Mouse (Mus musculus) adrenal gland, adult 18-20 months (tissue): ENCODE measurements around the gene Mdfi. TPM values are rescaled to one million over a fixed set of nuclear protein-coding genes. Genes with fewer than 3 reads are reported as not detected.

Source experiments
- DNase-seq, 2 experiments: peaks; one replicate each; pipeline ENCODE4 v3.0.0; 2021 to 2022; ENCODE audit warnings: low spot score in 2 of 2
- total RNA-seq, 2 experiments: library from RNA; stranded (reverse); gene quantifications; 1 replicate in 1 of 2; 2 replicates in 1 of 2; pipeline ENCODE4 v1.2.3; 2021

Gene Mdfi
- total RNA-seq, 2 experiments from 2014 or later, result 0.42 to 1.2 TPM

DNA sequence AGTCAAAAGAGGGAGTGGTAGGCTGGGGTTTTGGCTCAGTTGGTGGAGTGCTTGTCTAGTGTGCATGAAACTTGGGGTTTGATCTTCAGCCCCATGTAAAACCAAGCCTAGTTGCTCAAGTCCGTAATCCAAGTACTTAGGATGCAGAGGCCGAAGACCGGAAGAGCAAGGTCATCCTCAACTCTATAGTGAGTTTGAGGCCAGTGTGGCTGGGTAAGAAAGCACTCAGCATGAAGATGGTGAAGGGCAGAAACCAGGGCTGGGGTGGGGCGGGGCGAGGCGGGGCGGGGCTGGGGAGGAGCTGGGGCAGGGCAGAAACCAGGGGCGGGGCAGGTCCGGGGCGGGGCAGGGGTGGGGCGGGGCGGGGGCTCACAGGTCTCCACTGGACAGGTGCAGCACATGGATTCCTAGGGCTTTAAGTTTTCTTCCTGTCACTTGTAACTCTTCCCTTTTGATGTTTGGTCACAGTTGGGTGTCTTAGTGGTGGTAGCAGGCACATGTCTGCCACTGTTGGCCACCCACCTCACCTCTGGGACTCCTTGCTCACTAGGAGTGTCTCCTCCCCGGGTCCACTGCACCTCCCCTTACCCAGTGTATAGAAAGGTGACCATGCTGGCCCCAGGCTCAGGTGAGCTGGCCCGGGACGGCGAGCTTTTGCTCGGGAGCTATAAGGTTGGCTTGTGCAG, 66.9 kb downstream of the Mdfi start:
- DNase-seq, result no peak

GRCm38 (mm10) chr17:47767081-47767455, 67.4 kb downstream of the Mdfi start:
- DNase-seq, result no peak

- no peak for DNase-seq
These were observed 68.0 kb downstream of the Mdfi start for GRCm38 (mm10) chr17:47766407-47767043.

- DNase-seq, result no peak
These were observed 68.5 kb downstream of the Mdfi start for GRCm38 (mm10) chr17:47765986-47766385.

Other genes with a start within 250 kb of the Mdfi start
- 10 to 100 TPM; 23.0 to 24.2 TPM for gene Bysl, start 223.2 kb downstream of the Mdfi start, total RNA-seq
- gene Med20, start 223.1 kb downstream of the Mdfi start, total RNA-seq, result 10 to 100 TPM; 50.1 to 50.3 TPM
- 1 to 10 TPM; 1.6 to 3.4 TPM for gene Gm20517, start 223.1 kb downstream of the Mdfi start, total RNA-seq
- 1 to 10 TPM; 3.0 to 4.1 TPM for gene Usp49, start 204.0 kb downstream of the Mdfi start, total RNA-seq
- gene Tomm6, start 146.3 kb downstream of the Mdfi start, total RNA-seq, result 100 to 1,000 TPM; 247 to 266 TPM
- 1 to 10 TPM; 4.9 to 7.1 TPM for gene Frs3, start 145.7 kb downstream of the Mdfi start, total RNA-seq
- under 1 TPM; 0.58 to 0.96 TPM for gene Gm21981, start 140.2 kb downstream of the Mdfi start, total RNA-seq
- 1 to 10 TPM; 4.1 to 5.5 TPM for gene Prickle4, start 140.0 kb downstream of the Mdfi start, total RNA-seq
- gene Pgc, start 107.8 kb downstream of the Mdfi start, total RNA-seq, result not detected
- gene Tfeb, start 97.7 kb downstream of the Mdfi start, total RNA-seq, result 10 to 100 TPM; 12.4 to 16.0 TPM
- 10 to 100 TPM; 20.0 to 26.1 TPM for gene Foxp4, start 90.0 kb upstream of the Mdfi start, total RNA-seq
- not detected for gene 1700122O11Rik, start 203.6 kb upstream of the Mdfi start, total RNA-seq